Mouse (Mus musculus): Measurements from ENCODE around the gene Ccdc15. TPM values are rescaled to one million over a fixed set of nuclear protein-coding genes. Genes with fewer than 3 reads are reported as not detected.
A peak's percentile ranks its signal among the peaks of the same experiment; 100 is the strongest.

Gene Ccdc15
- total RNA-seq (2021), result 1 to 10 TPM; 1.1 to 1.5 TPM
- long read RNA-seq, experiment 1, result 0 reads
- long read RNA-seq, experiment 2, result 0 reads

DNA sequence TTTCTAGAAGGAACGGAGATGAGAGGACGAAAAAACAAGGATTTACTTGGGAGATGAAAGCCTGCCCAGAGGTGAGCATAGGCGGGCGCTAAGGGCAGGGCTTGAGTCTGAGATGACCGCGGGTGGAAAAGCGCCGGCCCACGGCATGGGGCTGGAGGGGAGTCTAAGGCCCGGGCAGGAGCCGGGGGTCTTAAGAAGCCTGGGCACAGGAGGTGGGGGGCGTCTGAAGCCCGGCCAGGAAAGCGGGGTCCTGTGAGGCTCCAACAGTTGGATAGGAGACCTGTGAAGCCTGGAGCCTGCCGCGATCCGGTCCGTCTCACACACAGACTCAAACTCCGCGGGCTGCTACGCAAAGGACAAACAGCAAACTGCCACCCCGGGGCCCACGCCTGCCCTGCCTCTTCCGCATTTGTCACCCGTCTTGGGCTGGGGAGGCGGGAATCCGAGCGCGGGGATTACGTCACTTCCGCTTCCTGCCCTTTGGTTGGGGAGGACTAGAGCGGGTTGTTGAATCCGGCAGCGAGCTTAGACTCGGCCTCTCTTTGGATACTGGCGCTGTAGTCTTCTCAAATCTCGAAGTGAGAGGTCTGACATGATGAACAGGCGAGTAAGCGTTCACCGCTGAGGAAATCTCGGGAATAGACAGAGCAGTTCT, at the start of gene Ccdc15:
TSS of gene Ccdc15 (minus strand) at position 445 of the 655 bp plus-strand sequence.
- DNase-seq, result peak; percentile 89 to 96
- intact Hi-C loops (cut with DNase I), result no loop called here

DNA sequence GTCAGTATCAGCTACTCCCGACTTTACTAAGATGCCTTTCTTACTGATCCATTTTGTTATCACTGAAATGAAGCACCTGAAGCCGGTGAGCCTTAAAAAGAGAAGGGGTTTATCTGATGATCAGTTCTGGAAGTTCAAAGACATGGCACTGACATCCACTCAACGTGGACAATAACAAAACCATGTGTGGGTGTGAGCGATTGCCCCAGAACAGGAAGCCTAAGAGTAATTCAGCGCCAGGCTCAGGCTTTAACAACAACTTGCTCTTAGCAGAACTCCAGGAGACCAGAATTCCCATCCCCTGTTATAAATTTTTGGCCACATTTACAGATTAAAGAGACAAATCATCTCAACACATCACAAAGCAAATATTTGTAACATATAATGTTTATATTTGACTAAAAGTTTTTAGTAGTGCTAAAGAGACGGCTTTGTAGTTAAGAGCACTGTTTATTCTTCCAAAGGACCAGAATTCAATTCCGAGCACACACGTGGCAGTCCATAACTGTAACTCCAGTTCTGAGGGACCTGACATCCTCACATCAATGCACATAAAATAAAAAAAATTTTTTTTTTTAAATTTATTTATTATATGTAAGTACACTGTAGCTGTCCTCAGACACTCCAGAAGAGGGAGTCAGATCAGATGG, 45.4 kb upstream of the Ccdc15 start:
- no peak for DNase-seq
- intact Hi-C loops (cut with DNase I), result no loop called here

DNA sequence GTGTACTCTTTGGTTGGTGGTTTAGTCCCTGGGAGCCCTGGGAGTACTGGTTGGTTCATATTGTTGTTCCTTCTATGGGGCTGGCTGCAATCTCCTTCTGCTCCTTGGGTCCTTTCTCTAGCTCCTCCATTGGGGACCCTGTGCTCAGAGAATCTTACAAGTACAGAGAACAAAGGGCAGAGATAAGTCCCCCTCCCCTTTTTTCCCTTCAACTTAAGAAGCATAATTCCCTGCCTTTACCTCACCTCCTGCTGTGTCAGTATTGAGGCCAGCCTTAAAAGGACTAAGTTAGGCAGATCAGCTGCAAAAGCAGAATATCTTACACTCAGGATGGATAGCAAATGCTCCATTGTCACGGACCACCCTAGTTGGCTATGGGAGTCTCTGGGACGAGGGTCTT, 43.8 kb upstream of the Ccdc15 start:
- DNase-seq, result no peak
- intact Hi-C loops (cut with DNase I), result no loop called here

DNA sequence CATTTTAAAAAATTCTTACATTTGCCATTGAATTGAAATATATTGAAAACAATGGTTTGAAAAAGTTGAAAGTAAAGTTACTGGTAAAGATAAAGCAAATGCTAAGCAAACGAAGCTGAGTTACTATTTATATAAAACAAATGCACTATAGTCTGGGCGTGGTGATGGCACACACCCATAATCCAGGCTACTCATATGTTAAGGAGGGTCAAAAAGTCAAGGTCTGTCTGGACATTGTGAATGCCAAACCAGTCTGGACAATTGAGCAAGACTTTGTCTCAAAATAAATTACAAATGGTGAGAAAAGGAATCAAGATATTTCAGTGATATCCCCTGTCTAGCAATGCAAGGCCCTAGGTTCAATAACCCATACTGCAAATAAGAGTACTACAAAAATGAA, 42.7 kb upstream of the Ccdc15 start:
- intact Hi-C loops (cut with DNase I), result no loop called here
- no peak for DNase-seq

DNA sequence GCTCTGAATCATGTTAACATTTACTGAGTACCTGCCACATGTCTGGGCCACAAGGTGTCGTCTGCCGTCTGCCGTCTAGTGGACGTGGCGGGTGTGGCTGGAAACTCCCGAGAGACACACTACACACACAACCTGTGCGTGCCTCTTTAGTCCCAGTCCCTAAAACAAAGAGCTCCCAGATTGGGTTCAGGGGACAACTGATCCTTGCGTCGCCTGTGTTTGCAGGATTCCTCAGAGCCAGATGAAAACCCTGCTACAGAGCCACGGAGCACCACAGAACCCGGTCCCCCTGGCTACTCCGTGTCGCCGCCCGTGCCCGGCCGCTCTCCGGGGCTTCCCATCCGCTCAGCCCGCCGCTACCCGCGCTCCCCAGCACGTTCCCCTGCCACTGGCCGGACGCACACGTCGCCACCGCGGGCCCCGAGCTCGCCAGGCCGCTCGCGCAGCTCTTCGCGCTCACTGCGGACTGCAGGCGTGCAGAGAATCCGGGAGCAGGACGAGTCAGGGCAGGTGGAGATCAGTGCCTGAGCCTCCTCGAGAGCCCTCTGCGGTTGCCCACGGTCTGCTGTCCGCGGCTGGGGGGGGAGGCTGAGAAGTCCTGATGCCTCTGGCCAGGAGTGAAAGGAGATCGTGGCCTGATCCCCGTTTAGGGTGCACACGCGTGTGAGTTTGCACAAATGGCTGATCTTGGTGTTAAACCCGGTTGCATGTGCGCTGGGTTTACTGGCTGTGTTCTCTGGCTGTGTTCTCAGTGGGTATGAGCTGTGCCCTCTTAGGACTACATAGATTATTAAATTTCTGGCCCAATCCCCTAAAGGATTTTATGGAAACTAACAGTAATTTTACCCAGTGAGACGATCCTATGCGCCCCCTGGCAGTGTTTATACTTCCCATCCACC, 36.3 kb upstream of the Ccdc15 start:
- intact Hi-C loops (cut with DNase I), result no loop called here
- no peak for DNase-seq

DNA sequence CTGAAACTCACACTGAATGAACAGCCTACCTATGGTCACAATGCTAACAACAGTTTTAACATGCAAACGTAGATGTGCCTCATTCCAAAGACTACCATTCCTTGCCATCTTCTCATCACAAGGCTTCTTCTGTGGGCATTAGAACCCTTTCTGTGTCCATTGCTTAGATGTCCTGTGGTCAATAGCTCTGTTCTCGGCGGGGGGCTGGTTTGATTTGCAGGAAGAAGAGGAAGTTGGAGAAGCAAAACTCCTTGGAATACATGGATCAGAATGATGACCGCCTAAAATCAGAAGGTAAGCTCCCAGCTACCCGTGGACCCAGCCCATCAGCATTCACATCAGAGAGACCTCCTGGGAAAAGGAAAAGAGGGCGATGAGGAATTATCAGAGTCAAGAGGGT, 34.9 kb upstream of the Ccdc15 start:
- intact Hi-C loops (cut with DNase I), result no loop called here
- no peak for DNase-seq

DNA sequence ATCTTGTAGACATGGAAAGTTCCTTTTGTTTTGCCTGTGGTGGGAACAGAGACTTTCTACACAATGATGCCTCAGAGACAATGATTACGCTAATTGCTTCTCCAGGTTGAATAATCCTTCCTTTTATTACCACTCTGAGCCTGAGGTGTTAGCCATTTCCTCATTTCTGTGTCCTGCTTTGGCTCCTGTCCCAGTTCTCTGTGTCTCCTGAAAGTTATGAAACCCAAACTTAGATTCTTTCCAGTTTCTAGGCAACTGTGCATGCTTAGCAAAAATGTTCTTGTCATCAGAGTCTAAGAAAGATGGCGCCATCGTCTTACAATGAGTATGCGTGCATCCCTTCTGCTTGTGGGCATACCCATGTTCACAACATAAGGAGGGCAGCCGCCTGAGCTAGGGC, 27.5 kb upstream of the Ccdc15 start:
- intact Hi-C loops (cut with DNase I), result no loop called here
- DNase-seq, result no peak

DNA sequence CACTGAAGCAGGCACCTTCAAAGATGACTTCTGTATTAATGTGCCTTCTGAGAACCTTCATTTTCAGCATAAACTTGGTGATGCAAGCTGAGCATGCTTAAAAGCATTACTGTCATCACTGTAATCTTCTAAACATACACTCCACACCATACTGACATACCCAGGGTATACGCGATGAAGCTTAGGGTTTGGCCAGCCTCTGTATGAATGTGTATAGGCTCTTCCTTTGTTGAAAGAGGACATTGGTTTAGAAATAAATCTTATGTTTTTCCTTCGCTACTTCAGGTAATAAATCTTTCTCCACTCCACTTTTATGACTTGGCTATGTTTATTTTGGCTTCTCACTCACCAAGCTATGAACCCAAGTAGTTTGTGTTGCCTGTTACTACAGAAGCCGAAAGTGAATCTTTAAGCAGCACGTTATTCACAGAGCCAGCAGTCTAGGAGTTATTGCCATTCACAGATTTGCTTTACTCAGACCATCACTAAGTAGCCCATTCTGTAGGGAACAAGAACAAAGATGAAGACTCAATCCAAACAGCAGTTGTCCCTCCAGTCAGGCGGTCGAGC, 23.1 kb upstream of the Ccdc15 start:
- intact Hi-C loops (cut with DNase I), result no loop called here
- no peak for DNase-seq

DNA sequence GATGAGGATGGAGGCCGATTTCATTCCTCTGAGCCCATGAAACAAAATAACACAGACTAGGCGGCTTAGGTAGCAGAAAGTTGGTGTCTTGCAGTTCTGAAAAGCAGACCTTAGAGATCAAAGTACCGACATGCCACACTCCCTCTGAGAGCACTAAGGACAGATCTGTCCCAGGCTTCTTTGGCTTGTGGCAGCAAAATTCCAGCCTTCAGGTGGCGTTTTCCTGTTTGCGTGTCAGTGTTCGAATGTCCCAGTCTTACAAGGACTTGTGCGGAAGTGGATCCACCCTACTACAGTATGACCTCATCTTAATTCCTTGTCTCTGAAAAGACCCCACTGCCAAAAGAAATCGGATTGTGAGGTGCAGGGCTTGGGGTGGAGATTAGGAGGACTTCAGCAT, 20.6 kb upstream of the Ccdc15 start:
- DNase-seq, result no peak

DNA sequence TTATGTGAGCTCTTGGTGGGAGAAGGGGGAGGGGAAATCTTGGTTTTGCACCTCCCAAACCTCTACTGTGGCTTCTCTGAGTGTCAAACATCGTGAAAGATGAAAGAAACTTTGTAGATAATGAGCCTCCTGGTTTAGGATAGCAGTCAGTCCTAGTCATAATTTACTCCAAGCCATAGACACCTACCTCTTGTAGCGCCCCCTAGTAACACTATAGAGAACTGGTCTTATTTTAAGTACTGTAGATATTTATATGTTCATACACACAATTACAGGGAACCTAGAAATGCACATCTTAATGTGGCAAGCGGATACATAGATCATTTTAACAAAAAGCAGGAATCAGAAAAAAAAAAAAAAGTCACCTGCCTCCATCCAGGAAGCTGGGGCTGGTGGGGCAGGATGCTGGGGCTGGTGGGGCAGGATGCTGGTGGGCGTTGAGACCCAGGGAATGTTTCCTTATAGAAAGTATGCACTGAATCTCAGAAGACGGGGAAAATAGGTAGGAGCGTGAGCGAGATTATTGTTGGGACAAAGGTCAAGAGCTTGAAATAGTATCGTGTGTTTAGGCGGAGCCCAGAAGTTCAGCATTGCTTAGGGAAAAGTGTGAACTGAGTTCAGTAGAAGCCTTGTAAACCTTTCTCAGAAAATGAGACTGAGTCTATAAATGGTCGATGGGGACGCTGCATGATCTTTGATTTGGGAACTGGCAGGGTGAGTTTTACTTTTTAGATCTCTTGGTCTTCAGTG, 20.0 kb upstream of the Ccdc15 start:
- no peak for DNase-seq
- intact Hi-C loops (cut with DNase I), result no loop called here

More for the DNA sequence above, 20.6 kb upstream of the Ccdc15 start:
- intact Hi-C loops (cut with DNase I), result no loop called here

DNA sequence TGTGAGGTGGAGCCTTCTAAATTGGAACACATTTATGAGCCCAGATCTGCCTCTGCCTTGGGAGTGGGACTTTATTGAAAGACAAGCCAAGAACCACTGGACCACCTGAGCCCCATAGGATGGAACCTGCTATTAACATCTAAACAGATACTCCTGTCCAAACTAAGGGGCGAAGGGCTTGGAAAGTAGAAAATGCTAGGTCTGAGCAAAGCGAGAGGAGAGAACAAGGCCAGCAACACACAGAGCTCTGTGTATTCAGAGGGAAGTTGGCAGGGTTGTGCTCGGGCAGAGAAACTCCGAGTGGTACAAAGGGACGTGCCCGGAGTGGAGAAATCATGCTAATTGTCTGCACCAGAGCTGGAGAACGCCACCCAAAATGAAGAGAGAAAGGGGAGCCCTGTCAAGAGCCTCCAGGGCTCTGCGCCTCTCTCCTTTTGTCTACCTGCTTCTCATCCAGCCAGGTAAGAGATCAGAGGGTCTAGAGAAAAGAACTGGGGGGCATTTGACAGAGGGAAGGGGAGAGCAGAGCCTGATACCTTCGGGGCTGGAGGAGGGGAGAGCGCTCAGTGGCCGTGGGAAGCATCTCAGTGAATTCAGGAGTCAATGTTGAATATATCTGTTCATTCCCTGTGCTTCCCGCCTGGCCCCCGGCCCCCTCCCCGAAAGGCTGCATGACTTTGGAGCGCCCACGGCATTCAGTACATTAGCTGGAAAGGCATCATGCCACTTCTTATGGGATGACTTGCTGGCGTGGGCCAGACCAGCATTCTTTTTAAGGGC, 19.3 kb upstream of the Ccdc15 start, which contains the start of gene Hepacam:
TSS of gene Hepacam (plus strand) at position 51 of the 780 bp plus-strand sequence.
- intact Hi-C loops (cut with DNase I), result no loop called here
- DNase-seq, result no peak

DNA sequence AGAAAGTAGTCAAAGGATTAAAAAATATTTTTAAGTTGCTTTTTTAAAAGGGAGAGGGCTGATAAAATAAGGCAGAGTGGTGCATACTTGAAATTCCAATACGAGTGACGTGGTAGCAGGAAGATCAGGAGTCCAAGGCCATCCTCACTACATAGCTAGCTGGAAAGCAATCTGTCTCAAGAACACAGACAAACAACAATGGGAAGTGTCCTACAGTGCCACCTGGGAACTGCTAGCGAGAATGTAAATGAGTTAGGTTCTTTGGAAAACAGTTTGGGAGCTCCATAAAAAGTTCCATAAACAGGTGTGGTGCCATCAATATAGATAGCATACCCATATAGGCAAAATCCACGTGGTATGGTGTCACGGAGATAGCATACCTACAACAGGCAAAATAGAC, 17.5 kb upstream of the Ccdc15 start:
- no peak for DNase-seq
- intact Hi-C loops (cut with DNase I), result no loop called here

DNA sequence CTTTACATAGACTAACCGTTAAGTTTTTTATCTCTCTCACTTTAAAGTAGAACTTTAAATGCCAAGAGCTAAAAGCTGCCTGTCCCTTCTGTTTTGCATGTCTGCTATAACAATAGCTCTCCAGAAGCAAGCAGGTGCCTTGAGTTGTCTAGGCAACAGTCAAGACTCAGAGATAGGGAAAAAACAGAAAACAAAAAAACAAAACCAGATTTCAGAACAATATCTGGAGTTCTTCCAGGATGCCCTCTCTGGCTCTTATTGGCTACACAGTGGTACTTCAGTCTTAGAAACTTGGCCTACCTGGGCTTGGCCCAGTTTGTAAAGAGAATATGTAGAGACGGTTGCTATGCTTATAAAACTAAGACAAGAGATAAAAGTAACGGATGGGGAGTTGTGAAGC, 16.2 kb upstream of the Ccdc15 start:
- DNase-seq, result no peak
- intact Hi-C loops (cut with DNase I), result no loop called here

DNA sequence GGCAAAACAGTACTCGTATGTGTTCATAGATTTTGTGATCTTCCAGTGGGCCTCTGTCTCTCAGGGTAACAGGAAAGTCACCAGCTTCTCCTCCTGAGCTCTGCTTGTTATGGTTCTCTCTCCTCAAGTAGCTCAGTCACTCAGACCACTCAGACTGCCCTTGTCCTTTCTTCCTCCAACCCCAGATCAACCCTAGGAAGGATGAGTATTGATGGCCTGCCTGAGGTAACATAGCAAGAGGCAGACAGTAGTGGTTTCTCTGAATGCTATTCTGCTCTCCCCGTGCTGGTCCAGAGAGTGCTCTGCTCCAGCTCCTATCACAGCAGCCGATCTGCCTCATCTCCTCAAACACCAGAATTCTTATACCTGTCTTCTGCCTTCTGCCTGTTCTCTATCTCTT, 15.3 kb upstream of the Ccdc15 start:
- no peak for DNase-seq
- intact Hi-C loops (cut with DNase I), result no loop called here

DNA sequence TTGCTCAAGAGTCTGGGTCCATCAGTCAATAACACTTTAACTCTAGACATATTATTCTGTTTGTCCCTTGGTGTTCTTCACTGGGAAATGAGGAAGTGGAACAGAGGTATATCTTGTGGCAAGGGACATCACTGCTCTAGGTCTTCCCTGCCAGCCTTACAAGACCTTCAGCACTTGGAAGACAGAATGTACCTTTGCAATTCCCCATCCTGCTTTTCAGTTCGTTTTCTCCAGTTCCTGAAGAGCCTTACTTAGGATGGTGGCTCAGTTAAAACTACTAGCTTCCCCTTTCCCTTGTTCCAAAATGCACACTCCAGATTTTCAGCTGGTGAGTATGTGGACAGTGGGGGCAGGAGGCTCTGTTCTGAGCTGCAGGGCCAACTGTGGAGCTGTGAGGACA, 14.6 kb upstream of the Ccdc15 start:
- intact Hi-C loops (cut with DNase I), result no loop called here
- no peak for DNase-seq

DNA sequence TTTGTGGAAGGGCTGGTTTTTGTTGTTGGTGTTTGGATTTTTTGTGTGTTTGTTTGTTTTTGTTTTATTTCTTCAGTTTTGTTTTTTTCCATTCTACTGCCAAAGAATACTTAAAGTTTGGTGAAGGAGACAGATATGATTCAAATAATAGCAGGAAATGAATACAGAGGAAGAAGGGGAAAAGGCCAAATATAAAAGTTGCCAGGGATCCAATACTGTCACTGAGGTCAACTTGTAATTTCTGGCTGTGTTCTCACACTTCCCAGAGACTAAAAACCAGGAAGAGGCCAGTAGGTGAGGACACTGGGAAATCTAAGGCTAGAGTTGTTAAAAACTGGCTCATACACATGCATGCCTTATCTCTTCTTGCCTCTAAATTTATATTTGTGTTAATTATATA, 13.9 kb upstream of the Ccdc15 start:
- no peak for DNase-seq
- intact Hi-C loops (cut with DNase I), result no loop called here

DNA sequence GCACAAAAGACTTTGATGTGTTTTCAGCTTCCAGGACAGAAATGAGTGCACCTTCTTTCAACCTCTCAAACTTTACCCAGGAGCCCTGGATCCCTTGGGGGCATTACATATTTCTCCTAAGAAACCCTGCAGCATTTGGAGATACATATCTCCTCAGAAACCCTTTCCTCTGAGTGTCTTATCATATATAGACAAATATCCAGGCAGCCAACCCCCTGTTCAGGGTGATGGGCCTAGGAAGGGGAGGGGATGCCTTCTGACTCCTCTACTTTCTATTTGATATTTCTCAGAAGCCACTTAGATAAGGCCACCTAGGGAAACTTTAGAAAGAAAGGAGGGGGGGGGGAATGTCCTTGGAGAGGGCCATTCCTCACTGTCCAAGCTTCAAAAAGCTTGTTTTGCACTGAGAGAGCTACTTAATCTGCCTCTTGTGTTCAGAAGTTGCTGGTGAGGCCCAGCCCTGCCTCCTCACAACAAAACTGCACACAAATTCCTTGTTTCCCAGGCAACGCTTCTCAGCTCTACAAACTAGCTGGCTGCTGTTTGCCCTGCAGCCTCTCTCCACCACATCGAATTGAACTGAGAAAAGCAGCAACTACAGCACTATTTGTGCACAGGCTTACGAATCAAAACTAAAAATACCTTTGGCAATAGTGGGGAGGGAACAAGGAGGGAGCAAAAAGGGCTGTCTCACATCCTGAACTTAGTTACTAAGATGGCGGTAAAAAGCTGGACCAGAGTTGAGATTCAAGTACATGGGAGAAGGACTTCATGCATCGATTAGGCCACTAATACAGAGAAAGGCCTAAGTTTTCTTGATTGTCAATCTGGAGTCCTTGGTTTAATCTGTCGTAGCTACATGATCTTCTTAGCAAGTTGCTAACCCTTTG, 11.3 kb upstream of the Ccdc15 start:
- DNase-seq, result no peak
- intact Hi-C loops (cut with DNase I), result no loop called here

DNA sequence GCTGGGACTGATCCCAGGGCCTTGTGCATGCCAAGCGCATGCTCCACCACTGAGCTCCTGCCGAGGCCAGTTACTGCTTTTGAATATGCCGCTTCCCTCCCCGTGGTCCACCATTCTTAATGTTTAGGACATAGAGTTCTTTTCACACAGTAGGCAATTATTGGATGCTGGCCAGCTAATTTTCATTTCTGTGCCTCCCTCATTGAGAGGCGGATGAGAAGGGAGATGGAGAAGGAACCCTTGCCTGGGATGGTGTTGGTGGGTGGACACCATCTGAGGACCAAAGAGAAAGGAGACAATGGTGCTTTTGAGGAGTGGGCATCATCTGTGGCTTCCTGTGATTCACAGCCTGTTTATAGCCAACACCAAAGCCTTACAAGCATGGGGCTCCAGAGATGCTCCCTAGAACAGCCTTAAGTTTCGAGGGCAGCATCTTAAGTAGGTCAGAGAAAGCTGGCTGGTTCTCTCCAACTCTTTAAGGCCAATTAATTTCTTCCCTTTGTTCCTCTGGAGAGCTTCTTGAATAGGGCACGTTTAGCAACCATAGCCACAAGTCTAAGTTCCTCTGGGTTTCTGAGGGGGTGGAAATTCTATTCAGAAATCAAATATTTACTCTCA, 10.6 kb upstream of the Ccdc15 start:
- no peak for DNase-seq
- intact Hi-C loops (cut with DNase I), result no loop called here

Measured in gastrocnemius, postnatal 36 days (tissue).